ENCODE assay signal across 18 mouse cellular contexts in the genomic region with DNA sequence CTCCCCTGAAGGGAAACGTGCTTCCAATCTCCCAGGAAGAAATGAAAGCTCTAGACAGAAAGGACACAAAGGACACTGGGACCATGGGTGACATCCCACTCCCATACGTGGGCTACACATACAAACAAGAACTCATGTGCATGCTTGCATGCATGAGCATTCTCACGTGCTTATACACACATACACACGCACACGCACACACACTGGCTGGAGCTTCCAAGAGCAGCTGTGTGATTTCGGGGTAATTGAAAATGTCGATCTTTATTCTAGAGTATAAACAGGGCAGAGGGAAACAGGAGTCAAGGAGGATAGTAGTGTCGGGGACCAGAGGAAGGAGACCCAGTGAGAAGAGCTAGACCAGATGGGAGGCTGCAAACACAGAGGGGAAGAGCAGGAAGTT. TPM values are rescaled to one million over a fixed set of nuclear protein-coding genes. Genes with fewer than 3 reads are reported as not detected.
DNase-seq lines count a peak whose midpoint lies in the region; ATAC-seq and TF ChIP-seq lines count a peak whose summit lies in the region.
"Had no signal": no experiment of that assay in that cellular context is flagged by ENCODE, and none has a peak within 500 bp of the region (broad histone marks: within the 10 kb centered on the region; RNA-seq: fewer than 3 reads in every experiment).

No protein-coding gene starts in this region.

- DNase-seq in forebrain, embryonic 14.5 days (ENCODE audit: low spot score): peak; percentile 44
- no peak for DNase-seq in intestine, embryonic 14.5 days (ENCODE audit: low spot score)
- no peak for DNase-seq in neural tube, embryonic 10.5 days (ENCODE audit: extremely low spot score, low spot score)
- no peak for DNase-seq in thymus, adult 18-20 months
- DNase-seq: adrenal gland, postnatal 36 days; cerebellum, adult 2 months; cerebellum, postnatal 36 days; heart, adult 11 months; kidney, adult 11 months; layer of hippocampus, postnatal 36 days; lung, postnatal 10 days had no signal

- H3K36me3 ChIP-seq in forebrain, embryonic 14.5 days (ENCODE audit: control insufficient read depth, insufficient read depth, low read length): no peaks in the 10 kb centered on the region
- H3K36me3 ChIP-seq in forebrain, embryonic 12.5 days (replicated peaks): no peaks in the 10 kb centered on the region
- no peaks in the 10 kb centered on the region for H3K36me3 ChIP-seq in intestine, embryonic 14.5 days (ENCODE audit: control insufficient read depth, insufficient read depth, low read length)
- no peaks in the 10 kb centered on the region for H3K36me3 ChIP-seq in intestine, postnatal 0 days (ENCODE audit: control insufficient read depth, insufficient read depth)
- H3K36me3 ChIP-seq in neural tube, embryonic 12.5 days: no peaks in the 10 kb centered on the region
- H3K36me3 ChIP-seq in stomach, embryonic 15.5 days: no peaks in the 10 kb centered on the region
- H3K36me3 ChIP-seq: heart, embryonic 13.5 days; limb, embryonic 15.5 days; liver, embryonic 15.5 days had no signal

- no peaks in the 10 kb centered on the region for H3K9me3 ChIP-seq in forebrain, embryonic 14.5 days (replicated peaks; ENCODE audit: control insufficient read depth, low read length)
- H3K9me3 ChIP-seq in forebrain, embryonic 12.5 days: no peaks in the 10 kb centered on the region
- no peaks in the 10 kb centered on the region for H3K9me3 ChIP-seq in intestine, embryonic 14.5 days (ENCODE audit: control insufficient read depth, low read length)
- H3K9me3 ChIP-seq in intestine, postnatal 0 days (ENCODE audit: control insufficient read depth): no peaks in the 10 kb centered on the region
- no peaks in the 10 kb centered on the region for H3K9me3 ChIP-seq in neural tube, embryonic 12.5 days
- H3K9me3 ChIP-seq in stomach, embryonic 15.5 days: no peaks in the 10 kb centered on the region
- H3K9me3 ChIP-seq: heart, embryonic 13.5 days; limb, embryonic 15.5 days; liver, embryonic 15.5 days had no signal

- WGBS in forebrain, embryonic 14.5 days: 63% methylated on average over 8 of the region's 8 CpGs
- WGBS in forebrain, embryonic 12.5 days: 74% methylated on average over 8 of the region's 8 CpGs
- WGBS in intestine, embryonic 14.5 days: 37% methylated on average over 8 of the region's 8 CpGs
- 48% methylated on average over 8 of the region's 8 CpGs for WGBS in intestine, postnatal 0 days
- WGBS in neural tube, embryonic 12.5 days: 59% methylated on average over 8 of the region's 8 CpGs
- WGBS in stomach, embryonic 15.5 days: 39% methylated on average over 8 of the region's 8 CpGs

- no peak overlapping the region for H3K27ac ChIP-seq in forebrain, embryonic 14.5 days (ENCODE audit: low read depth, low read length)
- no peak overlapping the region for H3K27ac ChIP-seq in forebrain, embryonic 12.5 days
- H3K27ac ChIP-seq in intestine, embryonic 14.5 days (ENCODE audit: low read depth): peak overlapping the region; percentile 28
- no peak overlapping the region for H3K27ac ChIP-seq in intestine, postnatal 0 days (ENCODE audit: low read depth, low read length)
- no peak overlapping the region for H3K27ac ChIP-seq in neural tube, embryonic 12.5 days
- H3K27ac ChIP-seq in stomach, embryonic 15.5 days: peak overlapping the region; percentile 28; the same call in 1 of the 2 replicates
- H3K27ac ChIP-seq: heart, embryonic 13.5 days; limb, embryonic 15.5 days; liver, embryonic 15.5 days had no signal

- no peak overlapping the region for H3K9ac ChIP-seq in forebrain, embryonic 14.5 days (ENCODE audit: low read length)
- H3K9ac ChIP-seq in forebrain, embryonic 12.5 days: no peak overlapping the region
- H3K9ac ChIP-seq in intestine, embryonic 14.5 days (ENCODE audit: low read length): no peak overlapping the region
- no peak overlapping the region for H3K9ac ChIP-seq in intestine, postnatal 0 days (ENCODE audit: low read depth, low read length)
- H3K9ac ChIP-seq in neural tube, embryonic 12.5 days: peak overlapping the region; percentile 9; the same call in 1 of the 2 replicates
- H3K9ac ChIP-seq in stomach, embryonic 15.5 days: no peak overlapping the region
- H3K9ac ChIP-seq: heart, embryonic 13.5 days; limb, embryonic 15.5 days; liver, embryonic 15.5 days had no signal

- H3K27me3 ChIP-seq in forebrain, embryonic 14.5 days (replicated peaks; ENCODE audit: control insufficient read depth, insufficient read depth, low read length): no peaks in the 10 kb centered on the region
- H3K27me3 ChIP-seq in forebrain, embryonic 12.5 days: peaks cover 13% of the 10 kb centered on the region; the same call in 1 of the 2 replicates
- no peaks in the 10 kb centered on the region for H3K27me3 ChIP-seq in intestine, embryonic 14.5 days (replicated peaks; ENCODE audit: control insufficient read depth, insufficient read depth, low read length)
- H3K27me3 ChIP-seq in intestine, postnatal 0 days (replicated peaks; ENCODE audit: control insufficient read depth, insufficient read depth, low read length): peaks cover 3% of the 10 kb centered on the region; the same call in 1 of the 2 replicates
- no peaks in the 10 kb centered on the region for H3K27me3 ChIP-seq in neural tube, embryonic 12.5 days (replicated peaks)
- H3K27me3 ChIP-seq in stomach, embryonic 15.5 days (replicated peaks): no peaks in the 10 kb centered on the region

- ATAC-seq in forebrain, embryonic 14.5 days: no peak
- no peak for ATAC-seq in forebrain, embryonic 12.5 days (ENCODE audit: low FRiP score)
- ATAC-seq in intestine, embryonic 14.5 days (replicated peaks; ENCODE audit: low FRiP score, low TSS enrichment, low read depth): peak; percentile 28; the same call in 1 of the 2 replicates
- no peak for ATAC-seq in intestine, postnatal 0 days
- ATAC-seq in neural tube, embryonic 12.5 days (ENCODE audit: low FRiP score, low read depth): no peak
- ATAC-seq in stomach, embryonic 15.5 days (ENCODE audit: insufficient read depth, low FRiP score, low read depth): no peak

- H3K4me3 ChIP-seq in forebrain, embryonic 14.5 days (ENCODE audit: low read depth, low read length): no peak overlapping the region
- H3K4me3 ChIP-seq in forebrain, embryonic 12.5 days (replicated peaks): no peak overlapping the region
- no peak overlapping the region for H3K4me3 ChIP-seq in intestine, embryonic 14.5 days (ENCODE audit: low read depth, low read length)
- no peak overlapping the region for H3K4me3 ChIP-seq in intestine, postnatal 0 days (ENCODE audit: low read depth, low read length)
- H3K4me3 ChIP-seq in neural tube, embryonic 12.5 days: no peak overlapping the region
- no peak overlapping the region for H3K4me3 ChIP-seq in stomach, embryonic 15.5 days (replicated peaks)
- H3K4me3 ChIP-seq: heart, embryonic 13.5 days; limb, embryonic 15.5 days; liver, embryonic 15.5 days had no signal

- H3K4me1 ChIP-seq in forebrain, embryonic 14.5 days (ENCODE audit: control insufficient read depth, insufficient read depth, low read length): no peaks in the 10 kb centered on the region
- H3K4me1 ChIP-seq in forebrain, embryonic 12.5 days: peaks cover 14% of the 10 kb centered on the region; the same call in 1 of the 2 replicates
- peaks cover 15% of the 10 kb centered on the region; the same call in 1 of the 2 replicates for H3K4me1 ChIP-seq in intestine, embryonic 14.5 days (replicated peaks; ENCODE audit: control insufficient read depth, insufficient read depth, low read length)
- H3K4me1 ChIP-seq in intestine, postnatal 0 days (replicated peaks; ENCODE audit: control insufficient read depth, insufficient read depth, low read length): 0 out of 2 replicates have a peak, but pooled peaks cover 3% of the 10 kb centered on the region
- peaks cover 33% of the 10 kb centered on the region for H3K4me1 ChIP-seq in neural tube, embryonic 12.5 days
- peaks cover 15% of the 10 kb centered on the region; the same call in 1 of the 2 replicates for H3K4me1 ChIP-seq in stomach, embryonic 15.5 days

- H3K4me2 ChIP-seq in forebrain, embryonic 14.5 days (ENCODE audit: low read length): no peak overlapping the region
- no peak overlapping the region for H3K4me2 ChIP-seq in forebrain, embryonic 12.5 days
- H3K4me2 ChIP-seq in intestine, embryonic 14.5 days (ENCODE audit: low read length): peak overlapping the region; percentile 18; the same call in 1 of the 2 replicates
- H3K4me2 ChIP-seq in intestine, postnatal 0 days (replicated peaks; ENCODE audit: low read depth): no peak overlapping the region
- H3K4me2 ChIP-seq in neural tube, embryonic 12.5 days (replicated peaks): no peak overlapping the region
- H3K4me2 ChIP-seq in stomach, embryonic 15.5 days: peak overlapping the region; percentile 19; the same call in 1 of the 2 replicates
- H3K4me2 ChIP-seq: heart, embryonic 13.5 days; limb, embryonic 15.5 days; liver, embryonic 15.5 days had no signal

- TF ChIP-seq CTCF in intestine, postnatal 0 days (IDR thresholded peaks at IDR 0.05; ENCODE audit: low read depth): no peak

RNA-seq across cellular contexts. Expression of a gene that starts 19.8 kb away (rescaled TPM):
- polyA plus RNA-seq in forebrain, embryonic 14.5 days (2014; fragmentation: Nextera tagmentation; extraction: Ambion mirVana): not detected in 2 replicates
- not detected in 2 replicates for polyA plus RNA-seq in forebrain, embryonic 12.5 days (2016; fragmentation: Nextera tagmentation; extraction: Ambion mirVana)
- 1.6 and 1.8 TPM in 2 replicates for polyA plus RNA-seq in intestine, embryonic 14.5 days (2014; fragmentation: Nextera tagmentation; extraction: Ambion mirVana)
- polyA plus RNA-seq in intestine, postnatal 0 days (2015; fragmentation: Nextera tagmentation; extraction: Ambion mirVana): 0.70 and 0.97 TPM in 2 replicates
- not detected in 2 replicates for polyA plus RNA-seq in neural tube, embryonic 12.5 days (2016; fragmentation: Nextera tagmentation; extraction: Ambion mirVana)
- polyA plus RNA-seq in stomach, embryonic 15.5 days (2015; fragmentation: Nextera tagmentation; extraction: Ambion mirVana): 1.4 and 2.3 TPM in 2 replicates

RNA-seq across cellular contexts. Expression of a gene that starts 20.2 kb away (rescaled TPM):
- 3.0 and 4.8 TPM in 2 replicates for polyA plus RNA-seq in forebrain, embryonic 14.5 days (2014; fragmentation: Nextera tagmentation; extraction: Ambion mirVana)
- polyA plus RNA-seq in forebrain, embryonic 12.5 days (2016; fragmentation: Nextera tagmentation; extraction: Ambion mirVana): 3.0 and 3.8 TPM in 2 replicates
- polyA plus RNA-seq in intestine, embryonic 14.5 days (2014; fragmentation: Nextera tagmentation; extraction: Ambion mirVana): 17.6 and 21.0 TPM in 2 replicates
- polyA plus RNA-seq in intestine, postnatal 0 days (2015; fragmentation: Nextera tagmentation; extraction: Ambion mirVana): 8.2 and 8.5 TPM in 2 replicates
- polyA plus RNA-seq in neural tube, embryonic 12.5 days (2016; fragmentation: Nextera tagmentation; extraction: Ambion mirVana): 5.3 and 5.8 TPM in 2 replicates
- polyA plus RNA-seq in stomach, embryonic 15.5 days (2015; fragmentation: Nextera tagmentation; extraction: Ambion mirVana): 18.9 and 21.1 TPM in 2 replicates

RNA-seq across cellular contexts. Expression of a gene that starts 48.4 kb away (rescaled TPM):
- 19.0 and 26.7 TPM in 2 replicates for polyA plus RNA-seq in forebrain, embryonic 14.5 days (2014; fragmentation: Nextera tagmentation; extraction: Ambion mirVana)
- 9.4 and 10.5 TPM in 2 replicates for polyA plus RNA-seq in forebrain, embryonic 12.5 days (2016; fragmentation: Nextera tagmentation; extraction: Ambion mirVana)
- 1.9 and 2.6 TPM in 2 replicates for polyA plus RNA-seq in intestine, embryonic 14.5 days (2014; fragmentation: Nextera tagmentation; extraction: Ambion mirVana)
- polyA plus RNA-seq in intestine, postnatal 0 days (2015; fragmentation: Nextera tagmentation; extraction: Ambion mirVana): 0.72 and 0.98 TPM in 2 replicates
- 44.2 and 47.8 TPM in 2 replicates for polyA plus RNA-seq in neural tube, embryonic 12.5 days (2016; fragmentation: Nextera tagmentation; extraction: Ambion mirVana)
- 2.8 and 3.0 TPM in 2 replicates for polyA plus RNA-seq in stomach, embryonic 15.5 days (2015; fragmentation: Nextera tagmentation; extraction: Ambion mirVana)

Comparison
In these comparisons a context has a peak if more than half of its experiments do, and no peak if none do; other contexts are left out.
1. H3K27ac ChIP-seq: peak in intestine, embryonic 14.5 days (single experiment) and stomach, embryonic 15.5 days (single experiment); none in forebrain, embryonic 14.5 days (single experiment), forebrain, embryonic 12.5 days (single experiment), intestine, postnatal 0 days (single experiment) and neural tube, embryonic 12.5 days (single experiment).
2. H3K4me2 ChIP-seq: peak in intestine, embryonic 14.5 days (single experiment) and stomach, embryonic 15.5 days (single experiment); none in forebrain, embryonic 14.5 days (single experiment), forebrain, embryonic 12.5 days (single experiment), intestine, postnatal 0 days (single experiment) and neural tube, embryonic 12.5 days (single experiment).